Mouse (Mus musculus) lung, embryonic 15.5 days (tissue): Measurements from ENCODE around the gene Ins2. TPM values are rescaled to one million over a fixed set of nuclear protein-coding genes. Genes with fewer than 3 reads are reported as not detected.

Source experiments
- ATAC-seq: fragments of 200-750 bp; cut with Nextera tagmentation; 2 replicates; pipeline ENCODE4 v1.8.0; 2017; ENCODE audit warnings: moderate number of reproducible peaks, borderline replicate concordance; ENCODE audit not compliant: low FRiP score, low TSS enrichment; ENCODE audit errors: extremely low read depth
- H3K27ac ChIP-seq: fragments of 300-500 bp; sonication (generic); 2 replicates; pipeline ENCODE4 v1.5.1; 2015; ENCODE audit warnings: moderate library complexity, mild to moderate bottlenecking, inconsistent platforms
- H3K27me3 ChIP-seq: fragments of 300-500 bp; sonication (generic); 2 replicates; pipeline ENCODE4 v1.6.1; 2015; ENCODE audit warnings: inconsistent platforms
- H3K36me3 ChIP-seq: fragments of 300-500 bp; sonication (generic); 2 replicates; pipeline ENCODE4 v1.6.1; 2015; ENCODE audit warnings: inconsistent platforms
- H3K4me1 ChIP-seq: fragments of 300-500 bp; sonication (generic); 2 replicates; pipeline ENCODE4 v1.6.1; 2015; ENCODE audit warnings: inconsistent platforms
- H3K4me2 ChIP-seq: fragments of 300-500 bp; sonication (generic); 2 replicates; pipeline ENCODE4 v1.6.1; 2015; ENCODE audit warnings: inconsistent platforms, mild to moderate bottlenecking, moderate library complexity
- H3K4me3 ChIP-seq: fragments of 300-500 bp; sonication (generic); 2 replicates; pipeline ENCODE4 v1.5.1; 2015; ENCODE audit warnings: mild to moderate bottlenecking, inconsistent platforms
- H3K9ac ChIP-seq: fragments of 300-500 bp; sonication (generic); 2 replicates; pipeline ENCODE4 v1.6.1; 2015; ENCODE audit warnings: inconsistent platforms
- H3K9me3 ChIP-seq: fragments of 300-500 bp; sonication (generic); 2 replicates; pipeline ENCODE4 v1.6.1; 2016; ENCODE audit warnings: inconsistent platforms
- WGBS: fragments of 180-500 bp; shearing (Covaris S2); methylation state at CpG from one replicate; pipeline ENCODE4 v1.1.7; 2015; 5-methylcytosine and 5-hydroxymethylcytosine counted together
- polyA plus RNA-seq: library from polyadenylated mRNA; unstranded; fragments of >200 nt; fragmentation: Nextera tagmentation; extraction: Ambion mirVana; gene quantifications from 2 replicates; pipeline ENCODE4 v1.2.1, GENCODE M21; 2015

Gene Ins2
- polyA plus RNA-seq, 1 experiment from 2014 or later = not detected

DNA sequence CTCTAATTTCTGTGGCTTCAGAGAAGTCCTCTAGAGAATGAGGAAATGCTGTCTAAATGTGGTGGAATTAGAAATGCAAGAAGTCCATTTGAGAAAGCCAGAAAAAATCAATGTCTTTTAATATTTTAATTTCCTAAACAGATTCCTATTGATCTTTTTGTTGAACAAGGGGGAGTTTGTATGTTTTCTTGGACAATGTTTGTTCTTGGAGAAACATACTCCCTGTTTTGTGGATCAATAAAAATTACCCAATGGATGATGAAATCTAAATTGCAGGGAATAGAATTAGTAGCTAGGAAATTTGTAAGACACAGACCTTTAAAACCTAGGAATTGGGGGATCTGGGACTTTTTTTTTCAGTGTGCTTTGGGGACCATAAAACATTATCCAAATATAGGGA, 81.4 kb downstream of the Ins2 start:
- Histone ChIP-seq H3K9me3 (no peaks in the 10 kb centered on the region), H3K27me3 (peaks cover 99% of the 10 kb centered on the region), H3K9ac (no peak overlapping the region), H3K4me1 (peaks cover 37% of the 10 kb centered on the region), H3K4me2 (peak overlapping the region; percentile 76; the same call in 1 of the 2 replicates), H3K27ac (no peak overlapping the region), H3K4me3 (peak overlapping the region; percentile 46; the same call in 1 of the 2 replicates), H3K36me3 (no peaks in the 10 kb centered on the region)
- ATAC-seq = no peak

DNA sequence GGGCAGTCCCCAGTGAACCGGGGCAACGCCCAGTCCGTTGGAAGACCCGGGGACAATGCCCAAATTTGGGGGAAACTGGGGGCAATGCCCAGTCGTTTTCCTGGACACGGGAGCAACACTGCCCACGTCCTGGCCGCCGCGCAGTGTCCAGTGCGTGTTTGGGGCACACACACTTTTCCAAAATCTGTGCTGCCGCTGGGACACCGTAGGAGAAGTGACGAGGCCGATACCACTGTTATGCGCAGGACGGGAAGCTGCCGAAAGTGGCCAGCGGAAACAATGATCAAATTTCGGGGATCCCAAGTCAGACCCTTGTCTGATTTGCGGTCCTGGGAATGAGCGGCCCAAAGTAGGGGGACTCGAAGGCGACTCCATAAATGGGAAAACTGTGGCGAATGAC, 82.1 kb downstream of the Ins2 start:
- peak overlapping the region; percentile 88 for H3K27ac ChIP-seq
- H3K9ac ChIP-seq = peak overlapping the region; percentile 64
- ATAC-seq = no peak
- peak overlapping the region; percentile 76 for H3K4me2 ChIP-seq
- no peaks in the 10 kb centered on the region for H3K36me3 ChIP-seq
- peaks cover 40% of the 10 kb centered on the region for H3K4me1 ChIP-seq
- H3K9me3 ChIP-seq = no peaks in the 10 kb centered on the region
- peaks cover 99% of the 10 kb centered on the region for H3K27me3 ChIP-seq
- H3K4me3 ChIP-seq = peak overlapping the region; percentile 46
- WGBS = 4% methylated on average over 25 of the region's 25 CpGs

DNA sequence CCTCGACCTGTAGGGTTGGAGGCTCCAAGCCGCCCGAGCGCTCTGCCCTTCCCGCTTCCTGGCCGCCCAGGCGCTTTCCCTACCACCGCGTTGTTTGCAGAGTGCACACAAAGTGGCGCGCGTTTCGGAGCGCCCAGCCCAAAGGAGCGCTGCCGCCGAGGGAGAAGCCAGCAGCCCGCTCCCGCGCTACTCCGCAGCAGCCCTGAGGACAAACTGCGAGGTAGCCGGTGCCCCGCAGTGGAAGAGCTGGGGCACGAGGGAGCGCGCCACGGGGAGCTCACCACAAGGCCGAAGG, 82.6 kb downstream of the Ins2 start:
- Histone ChIP-seq H3K4me3 (peak overlapping the region; percentile 46), H3K9ac (peak overlapping the region; percentile 64), H3K4me2 (peak overlapping the region; percentile 76), H3K9me3 (no peaks in the 10 kb centered on the region), H3K27me3 (peaks cover 99% of the 10 kb centered on the region), H3K36me3 (no peaks in the 10 kb centered on the region), H3K4me1 (peaks cover 44% of the 10 kb centered on the region), H3K27ac (peak overlapping the region; percentile 88)
- ATAC-seq = no peak
- WGBS = under 1% methylated on average over 29 of the region's 29 CpGs

GRCm38 (mm10) chr7:142659767-142660650, 83.2 kb downstream of the Ins2 start:
- H3K27me3 ChIP-seq = peaks cover 99% of the 10 kb centered on the region
- H3K9me3 ChIP-seq = no peaks in the 10 kb centered on the region
- ATAC-seq = no peak
- peak overlapping the region; percentile 46 for H3K4me3 ChIP-seq
- H3K4me1 ChIP-seq = peaks cover 46% of the 10 kb centered on the region
- H3K36me3 ChIP-seq = no peaks in the 10 kb centered on the region
- under 1% methylated on average over 40 of the region's 43 CpGs for WGBS
- H3K4me2 ChIP-seq = peak overlapping the region; percentile 76
- H3K27ac ChIP-seq = peak overlapping the region; percentile 88
- H3K9ac ChIP-seq = peak overlapping the region; percentile 64

DNA sequence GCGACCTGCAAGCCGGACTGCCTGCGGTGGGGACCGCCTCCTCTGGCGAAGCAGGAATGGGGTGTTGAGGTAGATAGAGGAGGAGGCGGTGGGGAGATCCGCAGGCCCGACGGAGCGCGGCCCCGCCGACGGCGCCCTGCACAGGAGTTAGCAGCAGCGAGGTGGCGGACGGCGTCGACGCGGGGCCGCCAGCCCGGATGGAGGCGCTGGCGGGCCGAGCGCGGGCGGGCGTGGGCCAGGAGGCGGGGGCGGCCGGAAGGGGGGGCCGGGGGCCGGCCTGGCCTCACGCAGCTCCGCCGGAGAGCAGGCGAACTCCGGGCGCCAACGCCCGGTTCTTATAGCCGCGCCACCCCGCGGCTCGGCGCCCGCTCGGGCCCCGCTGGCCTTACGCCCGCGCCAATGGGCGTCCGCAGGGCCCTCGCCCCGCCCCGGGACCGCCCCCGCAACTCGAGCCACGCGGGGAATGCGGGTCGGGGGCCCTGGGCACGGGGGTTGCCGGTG, 84.0 kb downstream of the Ins2 start:
- H3K27me3 ChIP-seq = peaks cover 99% of the 10 kb centered on the region
- peaks cover 3% of the 10 kb centered on the region for H3K36me3 ChIP-seq
- no peaks in the 10 kb centered on the region for H3K9me3 ChIP-seq
- peak overlapping the region; percentile 64 for H3K9ac ChIP-seq
- peak; percentile 71 for ATAC-seq
- H3K27ac ChIP-seq = peak overlapping the region; percentile 90
- WGBS = under 1% methylated on average over 42 of the region's 70 CpGs
- peak overlapping the region; percentile 46 for H3K4me3 ChIP-seq
- peaks cover 46% of the 10 kb centered on the region for H3K4me1 ChIP-seq
- H3K4me2 ChIP-seq = peak overlapping the region; percentile 76

GRCm38 (mm10) chr7:142658681-142659180, 84.5 kb downstream of the Ins2 start:
- H3K9me3 ChIP-seq = no peaks in the 10 kb centered on the region
- peaks cover 99% of the 10 kb centered on the region for H3K27me3 ChIP-seq
- peaks cover 41% of the 10 kb centered on the region for H3K4me1 ChIP-seq
- WGBS = 0% methylated on average over 40 of the region's 40 CpGs
- H3K9ac ChIP-seq = peak overlapping the region; percentile 51
- H3K4me3 ChIP-seq = peak overlapping the region; percentile 46
- peak overlapping the region; percentile 90 for H3K27ac ChIP-seq
- ATAC-seq = peak; percentile 19; the same call in 1 of the 2 replicates
- peak overlapping the region; percentile 76 for H3K4me2 ChIP-seq
- H3K36me3 ChIP-seq = peaks cover 8% of the 10 kb centered on the region

- Histone ChIP-seq H3K27me3 (peaks cover 97% of the 10 kb centered on the region), H3K36me3 (peaks cover 9% of the 10 kb centered on the region), H3K9ac (peak overlapping the region; percentile 51), H3K4me1 (peaks cover 37% of the 10 kb centered on the region), H3K9me3 (no peaks in the 10 kb centered on the region), H3K4me3 (peak overlapping the region; percentile 46), H3K27ac (peak overlapping the region; percentile 90), H3K4me2 (peak overlapping the region; percentile 76)
- 1% methylated on average over 34 of the region's 34 CpGs for WGBS
- no peak; the same call in 1 of the 2 replicates for ATAC-seq
Measured at GRCm38 (mm10) chr7:142657821-142658614, 85.2 kb downstream of the Ins2 start.

DNA sequence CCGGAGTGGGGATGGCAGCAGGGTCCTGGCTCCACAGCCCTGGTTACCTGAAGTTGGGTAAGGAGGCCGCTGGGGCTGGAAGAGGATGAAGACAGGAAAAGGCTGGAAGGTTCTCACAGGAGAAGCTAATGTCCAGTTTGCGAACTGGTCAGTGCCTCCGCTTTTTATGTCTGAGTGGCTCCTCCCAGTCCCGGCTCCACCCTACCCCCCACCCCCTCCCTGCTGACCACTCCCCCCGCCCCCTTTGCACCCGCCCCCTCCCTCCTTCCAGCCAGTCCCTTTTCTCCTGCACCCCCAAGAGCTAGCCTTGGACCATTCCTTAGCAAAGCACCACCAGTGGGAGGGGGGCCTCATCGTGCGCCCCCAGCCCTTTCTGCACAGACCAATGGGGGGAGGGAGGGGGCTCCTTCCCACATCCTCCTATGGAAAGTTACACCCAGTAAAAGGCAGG, 85.8 kb downstream of the Ins2 start:
- Histone ChIP-seq H3K36me3 (peaks cover 11% of the 10 kb centered on the region), H3K4me2 (peak overlapping the region; percentile 76), H3K27me3 (peaks cover 93% of the 10 kb centered on the region), H3K4me1 (peaks cover 37% of the 10 kb centered on the region), H3K4me3 (peak overlapping the region; percentile 46), H3K9ac (peak overlapping the region; percentile 51), H3K9me3 (no peaks in the 10 kb centered on the region), H3K27ac (peak overlapping the region; percentile 90)
- 10% methylated on average over 9 of the region's 9 CpGs for WGBS
- peak; percentile 55 for ATAC-seq

GRCm38 (mm10) chr7:142656055-142656454, 87.1 kb downstream of the Ins2 start:
- peak overlapping the region; percentile 49; the same call in 1 of the 2 replicates for H3K9ac ChIP-seq
- peaks cover 11% of the 10 kb centered on the region for H3K36me3 ChIP-seq
- 51% methylated on average over 4 of the region's 4 CpGs for WGBS
- ATAC-seq = no peak
- peaks cover 37% of the 10 kb centered on the region for H3K4me1 ChIP-seq
- H3K27me3 ChIP-seq = peaks cover 80% of the 10 kb centered on the region
- peak overlapping the region; percentile 46 for H3K4me3 ChIP-seq
- H3K4me2 ChIP-seq = peak overlapping the region; percentile 76
- H3K27ac ChIP-seq = no peak overlapping the region
- H3K9me3 ChIP-seq = no peaks in the 10 kb centered on the region

- Histone ChIP-seq H3K4me3 (peak overlapping the region; percentile 46), H3K36me3 (peaks cover 11% of the 10 kb centered on the region), H3K4me2 (peak overlapping the region; percentile 76), H3K4me1 (peaks cover 33% of the 10 kb centered on the region), H3K9ac (peak overlapping the region; percentile 4; the same call in 1 of the 2 replicates), H3K27me3 (peaks cover 76% of the 10 kb centered on the region), H3K27ac (no peak overlapping the region), H3K9me3 (no peaks in the 10 kb centered on the region)
- no peak for ATAC-seq
- WGBS = 21% methylated on average over 11 of the region's 11 CpGs
Measured at GRCm38 (mm10) chr7:142655633-142656032, 87.5 kb downstream of the Ins2 start.

DNA sequence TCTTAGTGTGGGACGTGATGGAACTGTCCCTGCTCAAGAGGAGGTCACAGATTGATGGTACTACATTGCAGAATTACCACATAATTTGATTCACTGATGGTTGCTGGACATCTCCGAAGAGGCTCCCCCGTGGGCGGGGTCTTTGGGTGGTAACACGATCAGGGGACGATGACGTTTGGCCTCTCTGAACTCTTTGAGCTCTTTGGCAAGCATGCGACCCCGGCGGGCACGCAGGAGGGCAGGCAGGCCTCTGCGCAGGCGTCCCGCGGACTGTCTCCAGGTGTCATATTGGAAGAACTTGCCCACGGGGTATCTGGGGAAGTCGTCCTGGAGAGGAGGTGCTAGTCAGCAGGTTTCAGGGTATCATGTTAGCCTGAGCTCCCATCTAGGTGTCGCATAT, 89.5 kb downstream of the Ins2 start:
- Histone ChIP-seq H3K27me3 (peaks cover 56% of the 10 kb centered on the region), H3K27ac (no peak overlapping the region), H3K9me3 (no peaks in the 10 kb centered on the region), H3K4me2 (no peak overlapping the region), H3K4me1 (peaks cover 14% of the 10 kb centered on the region; the same call in 1 of the 2 replicates), H3K36me3 (peaks cover 11% of the 10 kb centered on the region), H3K4me3 (no peak overlapping the region), H3K9ac (no peak overlapping the region)
- ATAC-seq = no peak
- WGBS = 24% methylated on average over 18 of the region's 18 CpGs
